Mouse (Mus musculus) midbrain, embryonic 13.5 days (tissue): ENCODE measurements around the gene Cacna2d2. TPM values are rescaled to one million over a fixed set of nuclear protein-coding genes. Genes with fewer than 3 reads are reported as not detected.
A peak's percentile ranks its signal among the peaks of the same experiment; 100 is the strongest.

Experiments used
- ATAC-seq: fragments of 200-750 bp; cut with Nextera tagmentation; 2 replicates; pipeline ENCODE4 v1.8.0; 2017; ENCODE audit warnings: mild to moderate bottlenecking, moderate TSS enrichment, moderate library complexity
- H3K27ac ChIP-seq: fragments of 300-500 bp; sonication (generic); 2 replicates; pipeline ENCODE4 v1.5.1; 2015; ENCODE audit warnings: inconsistent platforms, mild to moderate bottlenecking, moderate library complexity
- H3K27me3 ChIP-seq: fragments of 300-500 bp; sonication (generic); 2 replicates; pipeline ENCODE4 v1.6.1; 2015; ENCODE audit warnings: mild to moderate bottlenecking, inconsistent platforms
- H3K36me3 ChIP-seq: fragments of 300-500 bp; sonication (generic); 2 replicates; pipeline ENCODE4 v1.6.1; 2015; ENCODE audit warnings: mild to moderate bottlenecking, inconsistent platforms
- H3K4me1 ChIP-seq: fragments of 300-500 bp; sonication (generic); replicated peaks from 2 replicates; pipeline ENCODE4 v1.6.1; 2015; ENCODE audit warnings: inconsistent platforms
- H3K4me2 ChIP-seq: fragments of 300-500 bp; sonication (generic); replicated peaks from 2 replicates; pipeline ENCODE4 v1.6.1; 2015; ENCODE audit warnings: moderate library complexity, mild to moderate bottlenecking, inconsistent platforms
- H3K4me3 ChIP-seq: fragments of 300-500 bp; sonication (generic); replicated peaks from 2 replicates; pipeline ENCODE4 v1.5.1; 2015; ENCODE audit warnings: mild to moderate bottlenecking, inconsistent platforms
- H3K9ac ChIP-seq: fragments of 300-500 bp; sonication (generic); replicated peaks from 2 replicates; pipeline ENCODE4 v1.6.1; 2015; ENCODE audit warnings: mild to moderate bottlenecking, inconsistent platforms
- H3K9me3 ChIP-seq: fragments of 300-500 bp; sonication (generic); 2 replicates; pipeline ENCODE4 v1.6.1; 2016; ENCODE audit warnings: mild to moderate bottlenecking, inconsistent platforms
- WGBS: fragments of 180-500 bp; shearing (Covaris S2); methylation state at CpG from one replicate; pipeline ENCODE4 v1.1.7; 2015; 5-methylcytosine and 5-hydroxymethylcytosine counted together
- polyA plus RNA-seq: library from polyadenylated mRNA; unstranded; fragments of >200 nt; fragmentation: Nextera tagmentation; extraction: Ambion mirVana; gene quantifications from 2 replicates; pipeline ENCODE4 v1.2.1, GENCODE M21; 2015

The Cacna2d2 gene
- polyA plus RNA-seq, 1 experiment from 2014 or later, result 7.1 TPM

DNA sequence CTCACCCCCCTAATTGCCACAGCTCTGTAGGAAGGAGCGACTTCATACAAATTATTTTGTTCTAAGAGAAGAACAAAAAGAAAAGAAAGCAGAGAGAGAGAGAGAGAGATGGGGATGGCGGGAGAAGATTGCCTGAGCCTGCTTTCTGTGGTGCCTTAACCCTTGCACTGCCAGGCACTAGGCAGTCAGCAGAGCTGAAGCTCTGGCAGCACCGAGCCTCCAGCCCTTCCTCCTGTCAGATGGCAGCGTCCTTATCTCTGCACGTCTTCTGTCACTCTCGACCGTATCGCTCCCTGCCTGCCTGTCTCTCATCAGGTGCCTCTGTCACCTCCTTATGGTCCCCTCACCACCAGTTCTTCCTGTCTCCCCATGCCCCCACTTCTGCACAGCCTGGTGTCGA is 64.7 kb downstream of the Cacna2d2 start:
- WGBS, result 29% methylated on average over 9 of the region's 9 CpGs
- Histone ChIP-seq H3K27me3 (no peaks in the 10 kb centered on the region), H3K4me3 (no peak overlapping the region), H3K9me3 (no peaks in the 10 kb centered on the region), H3K4me2 (peak overlapping the region; percentile 20), H3K4me1 (peaks cover 40% of the 10 kb centered on the region), H3K9ac (peak overlapping the region; percentile 48), H3K36me3 (no peaks in the 10 kb centered on the region), H3K27ac (peak overlapping the region; percentile 83)
- peak; percentile 34; the same call in 1 of the 2 replicates for ATAC-seq

DNA sequence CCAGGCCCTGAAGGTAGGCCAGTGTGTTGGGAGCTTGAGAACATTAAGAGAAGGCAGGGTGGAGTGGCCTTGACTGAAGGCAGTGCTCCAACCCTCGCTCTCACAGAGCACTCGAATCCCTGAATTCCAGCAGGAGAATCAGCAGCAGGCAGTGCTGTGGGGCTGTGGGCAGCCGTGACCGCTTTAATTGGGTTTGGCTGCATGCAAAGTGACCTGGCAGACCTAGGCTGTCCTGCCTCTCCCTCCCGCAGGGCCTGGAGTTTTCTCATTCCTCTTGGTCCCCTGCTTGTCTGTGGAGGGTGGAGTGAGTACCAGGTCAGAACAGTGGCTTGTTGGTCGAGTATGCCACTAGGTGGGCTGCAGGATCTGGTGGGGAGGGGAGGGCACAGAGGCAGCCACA is 66.2 kb downstream of the Cacna2d2 start:
- Histone ChIP-seq H3K27ac (peak overlapping the region; percentile 83), H3K27me3 (no peaks in the 10 kb centered on the region), H3K4me1 (peaks cover 50% of the 10 kb centered on the region), H3K4me3 (no peak overlapping the region), H3K4me2 (no peak overlapping the region), H3K9me3 (no peaks in the 10 kb centered on the region), H3K9ac (0 out of 2 replicates have a peak overlapping the region, but pooled peaks have one; percentile 15), H3K36me3 (no peaks in the 10 kb centered on the region)
- ATAC-seq, result no peak
- WGBS, result 21% methylated on average over 6 of the region's 6 CpGs

DNA sequence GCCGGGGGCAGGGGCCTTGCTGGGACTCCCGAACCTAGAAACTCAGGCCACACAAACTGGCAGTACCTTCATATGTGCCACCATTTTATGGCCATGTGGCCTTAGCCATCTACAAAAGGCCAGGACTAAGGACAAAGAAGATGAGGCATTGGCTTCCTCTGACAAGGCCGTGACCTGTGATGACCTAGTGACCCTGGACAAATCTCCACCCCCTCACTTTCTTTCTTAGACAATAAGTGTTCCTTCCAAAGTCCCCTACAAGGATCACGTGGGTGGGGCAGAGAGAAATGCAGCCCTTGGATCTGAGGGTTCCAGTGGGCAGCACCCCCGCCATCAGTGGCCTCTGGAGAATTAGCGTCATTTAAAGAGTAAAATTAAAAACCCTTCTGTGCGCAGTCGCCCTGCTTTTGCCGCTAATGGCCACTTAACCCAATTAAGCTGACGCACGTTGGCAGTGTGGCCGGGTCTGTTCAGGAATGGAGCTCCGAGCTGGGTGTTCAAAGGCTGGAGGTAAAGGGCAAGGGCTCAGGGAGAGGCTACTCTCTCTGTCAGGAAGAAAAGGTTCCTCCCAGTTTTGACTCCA is 69.9 kb downstream of the Cacna2d2 start:
- no peak overlapping the region for H3K4me3 ChIP-seq
- H3K9ac ChIP-seq, result no peak overlapping the region
- H3K4me1 ChIP-seq, result peaks cover 36% of the 10 kb centered on the region
- no peaks in the 10 kb centered on the region for H3K9me3 ChIP-seq
- no peaks in the 10 kb centered on the region for H3K36me3 ChIP-seq
- ATAC-seq, result no peak
- no peaks in the 10 kb centered on the region for H3K27me3 ChIP-seq
- no peak overlapping the region for H3K4me2 ChIP-seq
- 30% methylated on average over 13 of the region's 13 CpGs for WGBS
- no peak overlapping the region for H3K27ac ChIP-seq

DNA sequence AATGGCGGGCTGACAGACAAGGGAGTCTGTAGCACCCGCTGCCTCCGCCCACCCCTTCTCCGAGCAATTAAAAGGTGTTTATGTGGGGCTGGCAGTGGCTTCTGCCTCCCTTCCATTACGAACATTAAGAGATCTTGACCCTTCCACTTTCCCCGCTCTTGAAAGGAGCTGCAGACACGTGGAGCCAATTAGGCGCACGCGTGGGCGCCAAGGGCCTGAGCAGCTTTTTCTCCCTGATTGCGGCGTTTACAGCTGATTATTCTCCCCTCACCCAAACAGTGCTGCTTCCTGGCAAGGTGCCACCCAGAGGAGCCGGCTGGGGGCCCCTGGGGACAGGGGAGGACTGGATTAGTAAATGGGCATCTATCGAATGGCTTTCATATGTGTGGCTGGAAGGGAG is 71.0 kb downstream of the Cacna2d2 start:
- Histone ChIP-seq H3K9me3 (no peaks in the 10 kb centered on the region), H3K4me3 (no peak overlapping the region), H3K36me3 (no peaks in the 10 kb centered on the region), H3K27ac (no peak overlapping the region), H3K4me1 (peaks cover 25% of the 10 kb centered on the region), H3K4me2 (no peak overlapping the region), H3K9ac (no peak overlapping the region), H3K27me3 (no peaks in the 10 kb centered on the region)
- peak; percentile 28; the same call in 1 of the 2 replicates for ATAC-seq
- 62% methylated on average over 15 of the region's 15 CpGs for WGBS

DNA sequence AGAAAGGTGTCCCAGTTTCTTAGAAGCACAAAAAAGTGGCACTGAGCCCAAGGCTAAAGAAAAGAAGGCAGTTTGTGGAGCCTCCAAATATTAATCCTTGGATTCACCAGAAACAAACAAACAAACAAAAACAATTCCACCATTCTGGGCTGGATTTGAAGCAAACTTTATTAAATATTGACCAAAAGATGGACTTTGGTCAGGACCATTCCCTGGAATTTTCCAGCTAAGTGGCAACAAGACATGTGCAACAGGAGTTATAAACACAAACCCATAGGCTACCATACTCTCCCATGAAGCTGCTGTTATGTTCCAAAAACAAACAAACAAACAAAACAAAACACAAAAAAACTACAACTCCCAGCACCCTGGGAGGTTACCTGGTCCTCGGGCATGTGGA is 74.6 kb downstream of the Cacna2d2 start:
- ATAC-seq, result no peak

DNA sequence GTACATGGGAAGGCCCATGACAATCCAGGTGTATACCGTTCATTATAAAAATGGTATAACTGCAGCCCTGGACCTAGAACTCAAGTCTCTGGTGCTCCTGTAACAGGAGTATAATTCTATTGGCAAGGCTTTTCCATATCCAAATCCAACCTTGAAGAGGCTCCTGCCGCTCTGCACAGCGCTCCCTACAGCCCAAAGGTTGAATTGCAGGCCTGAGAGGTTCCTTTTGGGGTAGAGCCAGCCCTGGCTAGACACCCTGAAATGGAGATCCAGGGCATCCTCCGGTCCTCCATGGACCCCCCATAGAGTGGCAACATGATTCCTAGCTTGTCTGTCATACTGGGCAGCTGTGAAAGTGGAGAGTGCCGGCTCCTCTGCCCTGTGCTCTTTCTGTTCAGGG is 79.6 kb downstream of the Cacna2d2 start:
- Histone ChIP-seq H3K27ac (peak overlapping the region; percentile 83), H3K9me3 (no peaks in the 10 kb centered on the region), H3K36me3 (no peaks in the 10 kb centered on the region), H3K4me2 (peak overlapping the region; percentile 17), H3K4me1 (peaks cover 39% of the 10 kb centered on the region), H3K9ac (0 out of 2 replicates have a peak overlapping the region, but pooled peaks have one; percentile 37), H3K4me3 (no peak overlapping the region), H3K27me3 (no peaks in the 10 kb centered on the region)
- WGBS, result 36% methylated on average over 5 of the region's 5 CpGs
- ATAC-seq, result no peak

More for the DNA sequence above, 74.6 kb downstream of the Cacna2d2 start:
- H3K27ac ChIP-seq, result no peak overlapping the region
- no peaks in the 10 kb centered on the region for H3K36me3 ChIP-seq
- H3K4me3 ChIP-seq, result no peak overlapping the region
- H3K27me3 ChIP-seq, result no peaks in the 10 kb centered on the region
- 82% methylated on average over 1 of the region's 1 CpGs for WGBS
- H3K9ac ChIP-seq, result no peak overlapping the region
- no peaks in the 10 kb centered on the region for H3K9me3 ChIP-seq
- H3K4me1 ChIP-seq, result peaks cover 24% of the 10 kb centered on the region
- no peak overlapping the region for H3K4me2 ChIP-seq

DNA sequence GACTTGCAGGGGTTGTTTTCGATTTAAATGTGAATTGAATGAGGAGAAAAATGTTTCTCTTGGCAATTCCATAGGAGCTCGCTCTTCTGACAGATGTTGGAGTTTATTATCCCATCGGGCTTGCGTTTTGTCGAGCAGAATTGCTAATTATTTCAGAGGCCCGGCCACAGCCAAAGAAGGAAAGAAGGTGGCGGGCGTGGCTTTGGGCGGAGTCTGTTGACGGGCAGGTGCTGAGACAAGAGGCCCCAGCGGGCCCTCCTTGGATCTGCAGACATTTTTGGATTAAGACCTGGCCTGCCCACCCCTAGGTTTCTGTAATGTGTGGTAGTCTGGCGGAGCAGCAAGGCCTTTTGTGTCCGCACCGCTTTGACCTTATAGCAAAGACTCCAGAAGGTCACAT is 80.2 kb downstream of the Cacna2d2 start:
- Histone ChIP-seq H3K4me2 (peak overlapping the region; percentile 17), H3K9ac (peak overlapping the region; percentile 40; the same call in 1 of the 2 replicates), H3K27me3 (no peaks in the 10 kb centered on the region), H3K27ac (peak overlapping the region; percentile 83), H3K4me3 (no peak overlapping the region), H3K9me3 (no peaks in the 10 kb centered on the region), H3K36me3 (no peaks in the 10 kb centered on the region), H3K4me1 (peaks cover 45% of the 10 kb centered on the region)
- 8% methylated on average over 14 of the region's 14 CpGs for WGBS
- peak; percentile 18; the same call in 1 of the 2 replicates for ATAC-seq

DNA sequence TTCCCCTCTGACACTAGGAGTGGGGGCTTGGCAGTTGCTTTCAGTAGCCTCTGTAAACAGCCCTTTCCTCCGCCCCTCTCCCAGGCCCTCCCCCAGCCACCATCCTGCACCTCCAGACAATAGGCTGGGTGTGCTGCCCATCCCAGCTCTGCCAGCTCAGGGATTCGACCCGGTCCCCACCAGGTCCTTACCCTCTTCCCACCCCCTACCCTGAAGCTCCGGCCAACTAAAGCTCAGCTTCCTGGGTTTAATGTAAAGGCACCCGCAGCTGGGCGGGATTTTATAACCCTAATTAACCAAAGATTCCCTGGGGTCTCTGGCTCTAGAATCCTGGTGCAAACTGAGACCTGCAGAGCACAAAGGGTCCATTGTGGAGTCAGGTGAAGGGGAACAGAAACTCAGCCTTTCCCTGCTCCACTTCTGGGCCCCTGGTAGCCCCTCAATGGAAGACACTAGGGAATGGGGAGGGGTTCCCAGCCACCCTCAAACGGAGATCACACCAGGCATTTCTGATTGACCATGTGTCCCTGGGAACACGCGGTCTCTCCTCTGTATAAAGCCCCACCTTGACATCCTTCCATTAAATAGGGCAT is 81.2 kb downstream of the Cacna2d2 start:
- H3K36me3 ChIP-seq, result no peaks in the 10 kb centered on the region
- 8% methylated on average over 9 of the region's 9 CpGs for WGBS
- peak overlapping the region; percentile 9; the same call in 1 of the 2 replicates for H3K4me2 ChIP-seq
- ATAC-seq, result peak; percentile 51
- H3K27ac ChIP-seq, result peak overlapping the region; percentile 83
- H3K9ac ChIP-seq, result peak overlapping the region; percentile 40
- H3K4me3 ChIP-seq, result no peak overlapping the region
- no peaks in the 10 kb centered on the region for H3K9me3 ChIP-seq
- H3K27me3 ChIP-seq, result no peaks in the 10 kb centered on the region
- peaks cover 53% of the 10 kb centered on the region for H3K4me1 ChIP-seq

DNA sequence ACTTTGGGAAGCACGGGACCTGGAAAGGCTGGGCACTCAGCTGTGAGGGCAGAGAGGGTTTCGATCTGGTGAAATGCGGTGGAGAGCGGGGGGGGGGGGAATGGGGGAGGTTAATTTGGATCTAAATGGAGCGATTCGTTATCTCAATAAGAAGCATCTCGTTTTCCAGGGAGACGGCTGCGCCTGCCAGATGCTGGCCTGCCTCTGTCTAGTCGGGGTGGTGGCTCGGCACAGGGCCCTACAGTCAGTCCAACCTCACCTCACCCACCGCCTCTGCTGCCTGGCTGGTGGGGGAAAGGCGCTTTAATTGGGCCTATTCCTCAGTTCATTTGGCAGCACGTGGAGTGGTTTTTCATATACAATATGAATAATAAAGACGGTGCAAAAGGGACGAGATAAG is 81.9 kb downstream of the Cacna2d2 start:
- Histone ChIP-seq H3K4me2 (no peak overlapping the region), H3K4me1 (peaks cover 60% of the 10 kb centered on the region), H3K9me3 (no peaks in the 10 kb centered on the region), H3K27ac (peak overlapping the region; percentile 83), H3K36me3 (no peaks in the 10 kb centered on the region), H3K4me3 (no peak overlapping the region), H3K9ac (0 out of 2 replicates have a peak overlapping the region, but pooled peaks have one; percentile 1), H3K27me3 (no peaks in the 10 kb centered on the region)
- no peak for ATAC-seq
- 14% methylated on average over 16 of the region's 16 CpGs for WGBS

DNA sequence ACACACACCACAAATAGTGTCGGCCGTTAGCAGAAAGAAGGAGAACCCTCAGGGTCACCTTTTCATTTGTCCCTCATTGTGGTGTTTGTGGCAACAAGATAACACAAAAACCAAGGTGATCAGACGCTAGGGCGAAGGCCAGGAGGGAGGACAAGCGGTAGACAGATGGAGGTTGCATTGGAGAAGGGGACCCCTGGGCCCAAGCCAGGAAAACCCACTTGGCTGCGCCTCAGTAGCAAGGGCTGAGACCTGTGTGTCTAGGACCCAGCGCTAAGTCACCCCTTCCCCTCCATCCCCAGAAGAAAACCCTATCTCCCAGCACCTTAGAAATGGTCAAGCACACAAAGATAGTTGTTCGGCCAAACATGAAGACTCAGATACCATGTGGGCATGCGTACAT is 82.6 kb downstream of the Cacna2d2 start:
- Histone ChIP-seq H3K4me1 (peaks cover 66% of the 10 kb centered on the region), H3K27ac (peak overlapping the region; percentile 83), H3K9me3 (no peaks in the 10 kb centered on the region), H3K4me3 (no peak overlapping the region), H3K27me3 (no peaks in the 10 kb centered on the region), H3K4me2 (no peak overlapping the region), H3K36me3 (no peaks in the 10 kb centered on the region), H3K9ac (no peak overlapping the region)
- no peak for ATAC-seq
- 96% methylated on average over 9 of the region's 9 CpGs for WGBS

DNA sequence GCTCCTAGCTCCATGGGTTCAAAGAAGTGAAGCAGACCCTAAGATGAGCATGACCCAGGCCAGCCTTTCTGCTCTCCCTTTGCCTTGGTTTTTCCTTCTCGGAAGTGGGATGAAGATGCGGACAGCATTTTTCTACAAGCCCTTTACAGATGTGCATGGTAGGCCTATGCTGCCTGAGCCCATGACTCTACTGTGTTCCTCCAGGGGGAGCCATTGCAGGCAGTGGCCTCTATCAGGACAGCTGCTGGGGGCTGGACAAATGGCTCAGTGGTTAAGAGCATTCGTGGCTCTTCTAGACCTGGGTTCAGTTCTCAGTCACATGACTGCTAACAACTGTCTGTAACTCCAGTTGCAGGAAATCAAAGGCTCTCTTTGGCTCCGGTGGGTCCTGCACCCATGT is 83.4 kb downstream of the Cacna2d2 start:
- WGBS, result 88% methylated on average over 4 of the region's 4 CpGs

DNA sequence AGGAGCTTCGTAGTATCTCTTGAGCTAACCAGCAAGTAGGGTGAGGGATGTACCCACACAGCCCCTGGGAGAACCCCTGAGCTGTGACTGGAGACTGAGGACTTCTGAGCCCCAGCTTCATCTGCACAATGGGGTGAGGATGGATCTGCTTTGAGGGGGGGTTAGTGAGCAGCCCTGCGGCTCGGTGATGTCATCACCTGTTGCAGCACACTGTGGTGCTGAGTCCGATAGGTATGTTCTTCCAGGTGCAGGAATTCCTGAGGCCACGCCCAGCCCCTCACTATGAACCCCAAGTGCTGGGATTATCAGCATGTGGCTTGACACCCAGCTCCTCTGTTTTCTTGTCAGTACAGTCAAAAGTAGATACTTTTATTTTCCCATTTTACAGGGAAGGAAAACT is 84.3 kb downstream of the Cacna2d2 start:
- H3K36me3 ChIP-seq, result no peaks in the 10 kb centered on the region
- peaks cover 66% of the 10 kb centered on the region for H3K4me1 ChIP-seq
- no peak overlapping the region for H3K4me3 ChIP-seq
- H3K9me3 ChIP-seq, result no peaks in the 10 kb centered on the region
- ATAC-seq, result no peak
- H3K27me3 ChIP-seq, result no peaks in the 10 kb centered on the region
- no peak overlapping the region for H3K9ac ChIP-seq
- no peak overlapping the region for H3K4me2 ChIP-seq
- H3K27ac ChIP-seq, result peak overlapping the region; percentile 80
- 93% methylated on average over 5 of the region's 5 CpGs for WGBS

More for the DNA sequence above, 83.4 kb downstream of the Cacna2d2 start:
- Histone ChIP-seq H3K36me3 (no peaks in the 10 kb centered on the region), H3K27me3 (no peaks in the 10 kb centered on the region), H3K4me3 (no peak overlapping the region), H3K4me2 (no peak overlapping the region), H3K4me1 (peaks cover 67% of the 10 kb centered on the region), H3K27ac (no peak overlapping the region), H3K9me3 (no peaks in the 10 kb centered on the region), H3K9ac (no peak overlapping the region)
- ATAC-seq, result no peak
